Mouse (Mus musculus) lung, embryonic 14.5 days (tissue): ENCODE results near the gene P2ry2. TPM values are rescaled to one million over a fixed set of nuclear protein-coding genes. Genes with fewer than 3 reads are reported as not detected.
A peak's percentile ranks its signal among the peaks of the same experiment; 100 is the strongest.

Source experiments
- ATAC-seq: fragments of 200-750 bp; cut with Nextera tagmentation; 2 replicates; pipeline ENCODE4 v1.8.0; 2017; ENCODE audit warnings: mild to moderate bottlenecking, moderate TSS enrichment, moderate library complexity; ENCODE audit not compliant: insufficient read depth
- DNase-seq: peaks from one replicate; pipeline ENCODE4 v3.0.0-alpha.2; 2015
- H3K27ac ChIP-seq: fragments of 300-500 bp; sonication (generic); 2 replicates; pipeline ENCODE4 v1.5.1; 2014; ENCODE audit warnings: low read depth, mild to moderate bottlenecking, moderate library complexity
- H3K27me3 ChIP-seq: fragments of 300-500 bp; sonication (generic); 2 replicates; pipeline ENCODE4 v1.6.1; 2014; ENCODE audit warnings: low read length, control low read depth; ENCODE audit not compliant: insufficient read depth
- H3K36me3 ChIP-seq: fragments of 300-500 bp; sonication (generic); 2 replicates; pipeline ENCODE4 v1.6.1; 2014; ENCODE audit warnings: control low read depth; ENCODE audit not compliant: insufficient read depth
- H3K4me1 ChIP-seq: fragments of 300-500 bp; sonication (generic); 2 replicates; pipeline ENCODE4 v1.6.1; 2014; ENCODE audit warnings: antibody characterized with exemption, control low read depth; ENCODE audit not compliant: insufficient read depth
- H3K4me2 ChIP-seq: fragments of 300-500 bp; sonication (generic); 2 replicates; pipeline ENCODE4 v1.6.1; 2014; ENCODE audit warnings: mild to moderate bottlenecking
- H3K4me3 ChIP-seq: fragments of 300-500 bp; sonication (generic); 2 replicates; pipeline ENCODE4 v1.5.1; 2014; ENCODE audit warnings: low read depth, low read length
- H3K9ac ChIP-seq: fragments of 300-500 bp; sonication (generic); 2 replicates; pipeline ENCODE4 v1.6.1; 2014
- H3K9me3 ChIP-seq: fragments of 300-500 bp; sonication (generic); 2 replicates; pipeline ENCODE4 v1.6.1; 2016; ENCODE audit warnings: low read depth, low read length, control low read depth
- CTCF ChIP-seq: IDR thresholded peaks from 2 replicates; pipeline ENCODE4 v1.5.1; 2016; ENCODE audit warnings: antibody characterized with exemption, low read depth
- WGBS: fragments of 180-500 bp; shearing (Covaris S2); extraction: QIAGEN DNeasy Blood & Tissue Kit; methylation state at CpG from one replicate; pipeline ENCODE4 v1.1.7; 2014; 5-methylcytosine and 5-hydroxymethylcytosine counted together
- polyA plus RNA-seq: library from polyadenylated mRNA; unstranded; fragments of >200 nt; fragmentation: Nextera tagmentation; extraction: Ambion mirVana; gene quantifications from 2 replicates; pipeline ENCODE4 v1.2.1, GENCODE M21; 2014

The P2ry2 gene
- 3.4 and 3.5 TPM in 2 replicates for polyA plus RNA-seq

DNA sequence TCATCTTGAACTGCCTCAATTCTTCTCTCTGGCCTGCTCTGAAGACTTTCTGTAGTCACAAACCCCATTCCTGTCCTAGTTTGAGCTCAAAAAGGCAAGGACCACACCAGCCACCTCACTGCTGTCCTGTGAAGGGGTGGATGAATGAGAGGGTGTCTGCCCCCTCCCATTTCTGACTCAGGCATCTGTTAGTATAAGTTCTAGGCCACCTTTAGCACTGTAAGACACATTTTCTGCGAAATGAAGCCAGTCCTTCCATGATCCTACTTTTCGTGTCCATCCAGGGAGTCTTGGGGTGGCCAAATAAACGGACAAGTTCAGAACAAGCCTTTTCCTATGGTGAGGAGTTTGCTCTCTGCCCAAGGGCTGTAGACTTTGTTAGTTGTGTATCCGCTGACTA lies at the start of gene P2ry2:
P2ry2 (minus strand) TSS at position 326 of the 400 bp plus-strand sequence.
- H3K4me2 ChIP-seq, result peak within 1 kb of the TSS; percentile 97
- H3K9me3 ChIP-seq, result no peaks in the 10 kb centered on the region
- H3K27me3 ChIP-seq, result peaks cover 12% of the 10 kb centered on the region; the same call in 1 of the 2 replicates
- peak within 1 kb of the TSS; percentile 52 for H3K4me3 ChIP-seq
- no peaks in the 10 kb centered on the region for H3K36me3 ChIP-seq
- no peak for TF ChIP-seq CTCF
- DNase-seq (no peak), ATAC-seq (no peak)
- WGBS, result 74% methylated on average over 4 of the region's 4 CpGs
- no peak within 1 kb of the TSS for H3K27ac ChIP-seq
- H3K9ac ChIP-seq, result peak within 1 kb of the TSS; percentile 54
- peaks cover 10% of the 10 kb centered on the region; the same call in 1 of the 2 replicates for H3K4me1 ChIP-seq

DNA sequence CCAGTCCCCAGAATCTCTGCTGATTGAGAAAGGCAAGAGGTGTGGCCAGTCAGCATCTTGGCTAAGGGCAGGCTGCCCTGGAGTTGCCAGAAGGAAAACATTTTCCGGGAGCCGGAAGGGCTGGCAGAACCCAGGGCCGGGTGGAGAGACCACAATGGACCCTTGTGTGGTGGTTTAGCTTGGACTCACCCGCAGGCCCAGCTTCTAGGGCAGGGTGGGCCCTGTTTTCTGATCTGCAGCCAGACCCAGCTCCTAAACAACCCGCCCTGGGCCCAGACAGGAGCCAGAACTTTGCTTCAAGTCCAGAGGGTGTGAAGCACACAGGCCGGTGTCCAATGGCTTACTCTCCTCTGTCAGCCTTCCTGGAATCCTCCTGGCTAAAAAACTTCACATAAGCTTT lies 49.6 kb upstream of the P2ry2 start:
- no peak for TF ChIP-seq CTCF
- DNase-seq (no peak), ATAC-seq (no peak)
- Histone ChIP-seq H3K27ac (no peak overlapping the region), H3K27me3 (no peaks in the 10 kb centered on the region), H3K9me3 (no peaks in the 10 kb centered on the region), H3K4me3 (no peak overlapping the region), H3K4me1 (no peaks in the 10 kb centered on the region), H3K9ac (no peak overlapping the region), H3K4me2 (no peak overlapping the region), H3K36me3 (no peaks in the 10 kb centered on the region)
- 82% methylated on average over 6 of the region's 6 CpGs for WGBS

DNA sequence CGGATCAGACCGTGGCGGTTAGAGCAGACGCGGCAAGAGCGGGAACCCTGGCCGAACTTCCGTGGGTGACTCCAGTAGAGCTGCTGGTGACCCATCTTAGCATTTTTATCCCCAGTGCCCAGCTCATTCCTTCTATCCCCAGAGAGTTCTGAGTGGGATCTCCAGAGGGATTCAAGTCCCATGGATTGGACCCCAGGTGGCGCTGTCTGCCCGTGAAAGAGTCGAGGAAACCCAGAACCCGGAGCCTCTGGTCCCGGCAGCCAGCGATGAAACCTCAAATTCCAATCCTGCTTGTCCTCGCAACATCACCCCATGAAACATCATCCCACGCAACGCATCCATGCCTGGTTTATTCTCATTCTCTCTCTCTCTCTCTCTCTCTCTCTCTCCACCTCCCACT lies 48.7 kb upstream of the P2ry2 start:
- Histone ChIP-seq H3K4me2 (peak overlapping the region; percentile 47), H3K4me3 (no peak overlapping the region), H3K36me3 (no peaks in the 10 kb centered on the region), H3K9me3 (no peaks in the 10 kb centered on the region), H3K9ac (no peak overlapping the region), H3K4me1 (no peaks in the 10 kb centered on the region), H3K27ac (no peak overlapping the region), H3K27me3 (no peaks in the 10 kb centered on the region)
- DNase-seq (peak; percentile 95), ATAC-seq (peak; percentile 78; the same call in 1 of the 2 replicates)
- WGBS, result 7% methylated on average over 17 of the region's 17 CpGs
- peak; percentile 85 for TF ChIP-seq CTCF

DNA sequence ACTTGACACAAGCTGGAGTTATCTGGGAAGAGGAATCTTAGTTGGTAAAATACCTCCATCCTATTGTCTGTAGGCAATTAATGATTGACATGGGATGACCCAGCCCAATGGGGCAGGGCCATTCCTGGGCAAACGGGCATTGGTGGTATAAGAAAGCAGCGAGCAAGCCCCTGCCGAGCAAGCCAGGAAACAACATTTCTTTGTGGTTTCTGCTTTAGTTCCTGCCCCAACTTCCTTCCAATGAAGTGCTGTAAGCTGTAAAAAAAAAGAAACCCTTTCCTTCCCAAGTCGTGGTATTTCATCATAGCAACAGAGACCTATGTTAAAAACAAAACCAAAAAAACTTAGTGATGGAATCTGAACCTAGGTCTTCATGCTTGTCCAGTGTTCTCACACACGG lies 47.8 kb upstream of the P2ry2 start:
- Histone ChIP-seq H3K4me1 (no peaks in the 10 kb centered on the region), H3K9ac (no peak overlapping the region), H3K27me3 (no peaks in the 10 kb centered on the region), H3K4me2 (no peak overlapping the region), H3K4me3 (no peak overlapping the region), H3K9me3 (no peaks in the 10 kb centered on the region), H3K36me3 (no peaks in the 10 kb centered on the region), H3K27ac (no peak overlapping the region)
- 52% methylated on average over 5 of the region's 5 CpGs for WGBS
- ATAC-seq, result no peak
- peak; percentile 22 for DNase-seq
- no peak for TF ChIP-seq CTCF

DNA sequence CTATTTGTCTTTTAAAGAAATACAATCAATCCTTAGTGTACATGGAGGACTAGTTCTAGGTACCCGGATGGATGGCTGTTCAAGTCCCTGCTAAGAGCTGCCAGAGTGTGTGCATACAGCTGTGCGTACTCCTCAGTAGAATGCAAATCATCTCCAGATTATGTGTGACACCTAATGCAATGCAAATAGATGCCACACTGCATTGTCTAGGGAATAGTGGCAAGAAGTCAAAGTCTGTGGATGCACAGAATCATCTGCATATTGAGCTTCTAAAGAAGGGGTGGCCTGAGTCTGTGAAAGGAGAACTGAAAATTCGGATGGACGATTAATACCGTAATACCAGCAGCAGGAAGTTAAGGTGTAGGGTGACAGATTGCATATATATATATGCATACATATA lies 46.5 kb upstream of the P2ry2 start:
- WGBS, result 74% methylated on average over 5 of the region's 5 CpGs
- TF ChIP-seq CTCF, result no peak

DNA sequence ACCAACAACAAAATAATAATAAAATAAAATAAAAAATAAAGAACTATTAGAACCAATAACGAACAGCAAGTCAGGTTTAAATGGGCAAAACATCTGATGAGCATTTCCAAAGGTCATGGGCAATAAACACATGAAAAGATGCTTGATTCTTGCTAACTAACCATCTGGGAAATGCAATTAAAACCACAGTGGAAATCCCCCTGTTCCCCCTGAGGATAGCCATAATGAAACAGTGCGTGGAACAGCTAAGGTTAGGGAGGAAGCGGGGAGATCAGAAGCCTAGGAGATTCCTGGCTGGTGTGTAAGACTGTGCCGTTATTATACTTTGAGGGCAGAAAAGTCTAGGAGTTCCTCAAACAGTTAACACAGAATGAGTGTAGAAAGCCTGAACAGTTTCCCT lies 44.6 kb upstream of the P2ry2 start:
- no peaks in the 10 kb centered on the region for H3K9me3 ChIP-seq
- H3K9ac ChIP-seq, result no peak overlapping the region
- WGBS, result 69% methylated on average over 4 of the region's 4 CpGs
- no peak for DNase-seq
- no peak overlapping the region for H3K4me3 ChIP-seq
- TF ChIP-seq CTCF, result no peak
- no peak overlapping the region for H3K4me2 ChIP-seq
- no peaks in the 10 kb centered on the region for H3K36me3 ChIP-seq
- ATAC-seq, result no peak
- H3K27ac ChIP-seq, result no peak overlapping the region
- no peaks in the 10 kb centered on the region for H3K4me1 ChIP-seq
- no peaks in the 10 kb centered on the region for H3K27me3 ChIP-seq

More for the DNA sequence above, 46.5 kb upstream of the P2ry2 start:
- Histone ChIP-seq H3K9me3 (no peaks in the 10 kb centered on the region), H3K36me3 (no peaks in the 10 kb centered on the region), H3K9ac (no peak overlapping the region), H3K4me2 (no peak overlapping the region), H3K4me1 (no peaks in the 10 kb centered on the region), H3K27ac (no peak overlapping the region), H3K27me3 (no peaks in the 10 kb centered on the region), H3K4me3 (no peak overlapping the region)
- DNase-seq (no peak), ATAC-seq (no peak)

DNA sequence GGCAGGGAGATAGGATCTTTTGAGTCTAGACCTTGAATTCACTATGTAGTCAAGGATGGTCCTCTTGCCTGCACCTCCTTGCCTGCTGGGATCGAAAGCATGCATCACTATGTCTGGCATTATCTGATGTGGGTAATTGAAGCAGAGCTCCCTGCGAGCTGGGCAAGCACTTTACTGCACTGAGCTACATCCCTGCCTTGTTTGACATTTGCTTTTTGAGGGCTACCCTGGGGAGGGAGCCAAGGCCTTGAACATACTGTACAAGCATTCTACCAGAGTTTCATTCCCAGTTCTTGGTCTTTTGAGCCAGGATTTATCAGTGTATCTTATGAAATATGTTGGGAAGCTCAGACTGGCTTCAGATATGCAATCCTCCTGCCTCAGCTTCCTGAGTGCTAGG lies 40.5 kb upstream of the P2ry2 start:
- WGBS, result 55% methylated on average over 2 of the region's 2 CpGs
- no peak for TF ChIP-seq CTCF
- no peak overlapping the region for H3K4me2 ChIP-seq

More for the DNA sequence above, 40.5 kb upstream of the P2ry2 start:
- Histone ChIP-seq H3K27me3 (no peaks in the 10 kb centered on the region), H3K9ac (no peak overlapping the region), H3K27ac (no peak overlapping the region), H3K9me3 (no peaks in the 10 kb centered on the region), H3K4me1 (peaks cover 6% of the 10 kb centered on the region; the same call in 1 of the 2 replicates), H3K36me3 (no peaks in the 10 kb centered on the region), H3K4me3 (no peak overlapping the region)
- no peak for DNase-seq
- no peak for ATAC-seq
